Mouse (Mus musculus) embryo, embryonic 11.5 days (tissue): ENCODE data around the gene Cul7.

Experiments
- DNase-seq: peaks from one replicate; pipeline ENCODE4 v3.0.0-alpha.2; 2012; ENCODE audit warnings: low read depth, low spot score

Gene Cul7

DNA sequence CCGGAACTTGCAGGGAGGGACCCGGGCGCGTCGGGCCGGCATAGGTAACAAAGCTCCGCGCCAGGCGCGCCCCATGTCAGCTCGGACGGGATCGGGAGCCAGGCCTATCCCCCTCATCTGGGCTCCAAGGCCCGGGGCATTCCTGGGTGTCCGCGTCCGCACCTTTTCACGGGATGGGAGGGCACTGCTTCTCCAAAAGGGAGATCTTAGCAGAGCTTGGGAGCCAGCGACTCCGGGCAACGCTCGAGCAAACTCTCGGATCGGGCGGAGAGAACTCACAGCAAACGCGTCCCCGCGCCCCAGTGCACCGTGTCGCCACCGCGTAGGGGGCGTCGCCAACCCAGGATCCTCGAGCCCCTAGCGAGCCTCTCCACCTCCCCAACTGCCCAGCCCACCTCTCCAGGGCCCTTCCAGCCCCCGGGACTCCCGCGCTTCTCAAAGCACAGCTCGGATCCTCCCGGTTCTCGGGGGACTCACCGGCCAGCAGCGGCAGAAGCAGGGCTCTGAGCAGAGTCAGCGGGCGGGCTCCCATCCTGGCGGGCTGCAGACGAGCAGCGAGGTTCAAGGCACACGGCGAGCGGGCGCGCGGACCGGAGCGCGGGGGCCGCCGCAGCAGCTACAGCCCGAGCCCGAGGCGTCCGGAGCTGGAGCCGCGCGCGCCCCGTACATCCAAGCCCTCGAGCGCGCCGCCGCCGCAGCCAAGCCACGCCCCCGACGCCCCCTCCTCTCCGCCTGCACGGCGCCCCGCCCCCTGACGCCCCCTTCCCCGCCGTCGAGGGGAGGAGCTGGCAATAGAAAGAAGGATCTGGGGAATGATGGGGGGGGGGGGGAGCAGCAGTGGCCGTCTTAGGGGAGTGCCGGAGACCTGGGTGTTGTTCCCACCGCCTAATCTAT lies 21.1 kb upstream of the Cul7 start, which contains the start of gene Ptk7:
Gene Ptk7, minus strand, starts transcription at position 714 of the 894 bp plus-strand sequence.
- no peak for DNase-seq

DNA sequence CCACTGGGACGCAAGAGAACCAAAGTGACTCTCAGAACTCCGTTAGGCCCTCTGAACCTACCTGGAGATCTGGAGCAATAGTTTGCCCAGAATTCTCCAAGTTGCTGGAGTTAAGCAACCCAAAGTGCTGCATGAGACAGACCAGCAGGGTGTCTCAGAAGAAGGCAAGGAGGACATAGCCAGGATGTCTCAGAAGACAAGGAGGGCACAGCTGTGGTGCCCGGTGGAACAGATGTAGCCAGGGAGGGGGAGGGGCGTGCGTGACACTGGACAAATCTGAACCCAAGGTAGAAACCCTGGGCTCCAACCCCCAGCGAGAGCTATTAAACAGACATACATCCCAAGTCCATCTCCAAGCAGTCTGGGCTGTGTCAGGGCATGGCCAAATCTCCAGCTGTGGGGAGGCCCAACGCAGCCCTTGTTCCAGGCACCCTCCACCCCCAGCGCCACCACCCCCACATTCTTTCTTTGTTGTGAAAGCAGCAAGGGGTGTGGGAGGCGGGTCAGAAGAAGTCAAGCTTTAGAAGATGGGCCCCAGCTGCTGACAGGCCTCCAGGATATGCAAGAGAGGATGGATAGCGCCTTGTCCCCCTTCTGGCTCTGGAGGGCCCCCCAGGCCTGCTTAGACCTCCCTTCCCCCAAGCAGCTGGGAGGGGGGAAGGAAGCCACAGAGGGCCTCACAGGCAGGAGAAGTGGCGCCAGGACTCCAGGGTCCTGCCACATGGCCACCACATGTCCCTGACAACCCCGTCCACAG lies 20.3 kb upstream of the Cul7 start:
- no peak for DNase-seq

DNA sequence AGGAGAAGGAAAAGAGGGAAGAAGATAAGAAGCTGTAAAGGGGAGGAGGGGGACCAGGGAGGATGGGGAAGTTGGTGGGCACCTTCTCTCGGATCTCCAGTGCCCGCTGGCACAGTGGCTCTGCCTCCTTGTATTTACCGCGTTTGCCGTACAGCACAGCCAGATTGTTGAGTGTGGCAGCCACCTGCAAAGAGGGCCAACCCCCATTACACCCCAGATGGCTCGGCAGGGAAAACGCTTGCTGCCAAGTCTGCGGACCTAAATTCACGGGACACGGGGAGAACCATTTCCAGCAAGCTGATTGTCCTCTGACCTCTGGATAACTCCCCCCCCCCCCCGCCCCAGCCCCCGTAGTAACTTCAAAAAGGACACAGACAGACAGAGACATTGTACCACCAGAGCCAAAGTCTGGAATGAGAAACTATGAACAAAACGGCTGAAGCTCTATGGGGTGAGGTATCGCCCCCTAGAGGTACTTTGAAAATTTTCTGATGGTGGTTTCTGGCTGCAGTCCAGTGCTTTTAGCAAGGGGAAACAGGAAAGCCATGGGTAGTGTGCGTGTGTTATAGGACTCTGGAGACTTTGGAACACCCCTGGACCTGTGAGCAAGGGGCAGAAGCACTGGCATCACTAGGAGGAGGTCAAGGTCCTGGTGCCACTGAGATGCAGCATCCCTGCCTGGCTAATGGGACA lies 13.2 kb upstream of the Cul7 start:
- no peak for DNase-seq

DNA sequence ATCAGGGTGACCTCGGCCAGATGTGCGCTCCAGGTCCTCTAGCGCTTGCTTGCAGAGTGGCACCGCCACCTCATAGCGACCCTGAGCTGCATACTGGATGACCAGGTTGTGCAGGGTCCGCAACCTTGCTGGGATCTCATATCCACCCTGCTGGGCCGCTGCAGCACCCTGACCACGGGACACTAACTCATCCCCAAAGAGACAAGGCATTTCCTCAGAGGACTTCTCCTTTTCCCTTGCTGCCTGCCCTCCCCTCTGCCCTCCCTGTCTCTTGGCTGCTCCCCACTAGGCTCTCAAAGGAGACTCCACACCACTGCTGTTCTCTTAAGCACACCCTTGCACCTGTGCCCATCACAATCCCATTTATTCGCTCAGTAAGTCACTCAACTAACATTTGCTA lies 10.2 kb upstream of the Cul7 start:
- DNase-seq: no peak

DNA sequence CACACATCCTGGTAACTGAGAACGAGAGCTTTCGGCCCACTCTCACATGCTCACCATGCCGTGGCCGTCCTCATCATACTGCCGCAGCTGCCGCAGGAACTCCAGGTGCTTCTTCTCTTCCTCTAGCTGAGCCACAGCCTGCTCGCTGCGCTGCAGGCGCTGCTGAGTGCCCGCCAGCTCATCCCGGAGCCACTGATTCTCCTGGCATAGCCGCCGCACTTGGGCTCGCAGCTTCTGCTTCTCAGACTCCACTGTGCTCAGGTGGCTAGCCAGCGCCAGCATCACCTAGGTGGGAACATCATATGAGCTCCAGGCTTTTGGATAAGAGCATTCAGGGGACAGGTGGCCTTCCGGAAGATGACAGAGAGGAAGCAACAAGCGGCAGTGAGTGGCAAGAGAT lies 8.1 kb upstream of the Cul7 start:
- DNase-seq: no peak

DNA sequence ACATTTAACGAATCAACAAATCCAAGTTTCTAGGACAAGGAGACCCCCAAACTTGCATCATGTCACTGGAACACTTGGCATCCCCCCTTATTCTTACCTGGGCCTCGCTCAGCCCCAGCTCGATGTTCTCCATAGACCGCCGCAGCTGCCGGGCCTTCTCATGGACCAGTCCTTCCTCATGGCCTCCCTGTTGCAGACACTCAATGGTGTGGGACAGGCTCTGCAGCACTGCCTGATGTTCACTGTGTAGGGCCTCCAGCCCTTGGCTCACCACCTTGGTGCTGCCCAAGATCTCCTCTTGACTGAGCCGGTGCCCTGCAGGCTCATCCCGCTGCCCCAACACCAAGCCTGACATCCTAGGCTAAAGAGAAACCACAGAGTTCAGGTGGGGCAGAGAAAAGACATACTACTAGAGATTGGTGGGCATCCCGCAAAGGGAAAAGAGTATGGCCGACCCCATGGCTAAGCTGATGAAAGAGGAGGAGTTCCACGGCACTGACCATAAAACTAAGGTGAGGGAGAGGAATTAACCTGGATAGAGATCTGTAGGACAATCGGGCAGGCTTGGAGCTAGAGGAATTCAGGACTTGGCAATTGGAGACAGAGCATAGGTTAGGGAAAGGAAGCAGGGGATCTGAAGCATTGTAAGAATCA lies 5.9 kb upstream of the Cul7 start:
- DNase-seq: no peak

DNA sequence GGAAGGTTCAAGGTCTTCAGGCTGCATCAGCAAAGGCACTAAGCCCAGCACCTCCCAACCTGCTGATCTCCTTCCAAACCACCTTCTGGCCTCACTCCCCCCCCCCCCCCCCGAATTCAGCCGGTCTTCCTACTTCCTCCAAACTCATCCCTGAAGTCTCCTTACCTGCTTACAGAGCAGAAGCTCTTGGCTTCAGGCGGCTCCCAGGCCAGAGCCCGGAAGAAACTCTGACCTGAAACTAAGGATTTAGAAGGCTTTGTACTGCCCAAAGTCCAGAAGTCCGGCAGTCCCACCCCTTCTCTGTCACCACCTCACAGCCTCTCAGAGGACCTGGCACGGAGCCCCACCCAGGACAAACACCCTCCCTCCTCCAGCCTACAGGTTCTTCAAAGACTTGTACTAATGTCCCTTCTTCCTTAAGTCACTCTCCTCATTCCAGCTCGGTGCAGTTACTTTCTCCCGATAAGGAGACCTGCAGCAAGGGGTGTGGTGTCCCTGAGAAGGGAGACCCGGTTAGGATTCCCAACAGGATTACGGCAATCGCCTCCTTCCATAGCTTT lies 5.1 kb upstream of the Cul7 start:
- DNase-seq: no peak

DNA sequence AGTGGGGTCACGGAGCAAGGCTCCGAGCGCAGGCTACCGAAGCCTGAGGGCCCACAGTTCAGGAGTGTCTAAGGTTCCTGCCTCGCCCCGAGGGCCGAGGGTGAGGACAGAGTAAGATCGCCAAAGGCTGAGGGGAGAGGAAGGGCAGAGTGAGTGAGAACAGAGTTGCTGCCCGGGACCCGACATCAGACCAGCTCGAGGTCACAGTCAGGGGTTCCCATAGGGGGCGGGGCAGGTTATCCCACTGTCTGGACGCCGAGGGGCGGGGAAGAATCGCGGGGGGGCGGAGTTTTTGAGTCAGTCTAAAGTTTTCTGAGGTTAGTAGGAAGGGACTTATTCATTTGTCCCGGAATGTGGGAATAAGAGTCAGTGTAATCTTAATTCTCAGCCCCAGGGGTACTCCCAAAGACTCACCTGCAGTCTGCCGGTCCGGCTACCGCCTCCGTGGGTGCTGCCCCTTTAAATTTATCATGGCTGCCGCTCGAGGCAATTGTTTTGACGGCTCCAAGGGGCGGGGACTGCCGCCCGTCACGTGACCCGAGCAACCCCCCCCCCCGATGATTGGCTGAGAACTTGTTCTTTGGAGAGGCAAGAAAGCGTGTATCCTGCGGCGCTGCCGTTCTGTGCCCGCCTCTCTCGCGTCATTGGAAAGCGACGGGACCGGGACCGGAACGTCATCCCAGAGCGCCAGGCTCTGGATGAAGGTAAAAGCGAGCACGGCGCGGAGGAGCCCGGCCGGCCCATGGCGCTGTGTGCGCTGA lies 4.4 kb upstream of the Cul7 start, which contains the start of the genes Klc4 and Mrpl2:
Gene Klc4, minus strand, starts transcription at position 462 of the 761 bp plus-strand sequence.
Gene Mrpl2, plus strand, starts transcription at position 669 of the 761 bp plus-strand sequence.
- peak; percentile 99 for DNase-seq

DNA sequence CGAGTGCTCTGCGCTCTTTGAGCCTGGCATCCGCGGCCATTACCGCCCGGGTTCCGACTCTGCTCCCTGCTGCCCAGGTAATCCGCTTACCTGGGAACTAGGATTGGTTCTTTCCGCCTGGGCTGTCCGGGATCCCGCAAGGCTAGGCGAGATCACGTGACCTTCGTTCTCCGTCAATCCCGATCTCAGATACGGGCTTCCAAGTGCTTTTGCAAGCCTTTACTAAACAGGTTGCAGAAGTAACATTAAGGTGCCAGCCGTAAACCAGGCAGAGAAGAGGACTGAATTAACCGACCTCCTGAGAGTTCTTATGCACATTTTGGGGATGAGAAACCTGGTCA lies 3.8 kb upstream of the Cul7 start:
- no peak for DNase-seq

DNA sequence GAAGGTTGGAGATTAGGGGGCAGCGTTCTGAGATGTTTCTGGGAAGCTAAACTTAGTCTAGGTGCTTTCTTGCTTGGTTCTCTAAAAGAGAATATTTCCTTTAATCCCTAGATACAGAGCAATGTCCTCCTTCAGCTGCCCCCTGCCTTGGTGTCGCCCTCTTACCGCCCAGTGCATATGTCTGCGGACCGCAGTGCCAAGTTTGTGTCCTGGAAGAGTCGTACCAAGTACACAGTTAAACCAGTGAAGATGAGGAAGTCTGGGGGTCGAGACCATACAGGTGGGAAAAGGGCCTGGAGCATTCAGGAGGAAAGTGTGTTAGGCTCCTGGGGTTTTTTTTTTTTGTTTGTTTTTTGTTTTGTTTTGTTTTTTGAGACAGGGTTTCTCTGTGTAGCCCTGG lies 2.9 kb upstream of the Cul7 start:
- no peak for DNase-seq

DNA sequence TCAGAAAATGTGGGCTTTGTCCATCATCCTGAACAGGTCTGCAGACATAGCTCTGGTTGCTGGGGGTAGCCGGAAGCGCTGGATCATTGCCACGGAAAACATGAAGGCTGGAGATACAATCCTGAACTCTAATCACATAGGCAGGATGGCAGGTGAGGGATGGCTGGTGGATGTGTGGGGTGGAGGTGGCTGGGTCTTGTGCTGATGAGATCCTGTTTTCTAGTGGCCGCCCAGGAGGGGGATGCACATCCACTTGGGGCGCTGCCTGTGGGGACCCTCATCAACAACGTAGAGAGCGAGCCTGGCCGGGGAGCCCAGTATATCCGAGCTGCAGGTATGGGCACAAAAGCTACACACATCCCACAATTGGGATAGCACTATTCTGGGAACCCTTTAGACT lies 1.7 kb upstream of the Cul7 start:
- DNase-seq: no peak

DNA sequence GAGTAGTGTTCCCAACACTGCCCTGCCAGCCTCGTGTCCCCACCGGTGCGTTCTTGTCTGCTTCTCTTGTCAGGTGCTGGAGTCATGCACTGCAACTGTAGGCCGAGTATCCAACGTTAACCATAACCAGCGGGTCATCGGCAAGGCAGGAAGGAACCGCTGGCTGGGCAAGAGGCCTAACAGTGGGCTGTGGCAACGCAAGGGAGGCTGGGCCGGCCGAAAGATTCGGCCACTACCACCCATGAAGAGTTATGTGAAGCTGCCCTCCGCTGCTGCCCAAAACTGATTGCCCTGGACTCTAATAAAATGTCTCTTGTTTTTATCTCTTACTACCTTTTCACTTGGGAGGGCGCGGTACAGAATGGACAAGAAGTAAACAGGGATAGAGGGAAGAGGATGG lies 326 bp upstream of the Cul7 start:
- no peak for DNase-seq

DNA sequence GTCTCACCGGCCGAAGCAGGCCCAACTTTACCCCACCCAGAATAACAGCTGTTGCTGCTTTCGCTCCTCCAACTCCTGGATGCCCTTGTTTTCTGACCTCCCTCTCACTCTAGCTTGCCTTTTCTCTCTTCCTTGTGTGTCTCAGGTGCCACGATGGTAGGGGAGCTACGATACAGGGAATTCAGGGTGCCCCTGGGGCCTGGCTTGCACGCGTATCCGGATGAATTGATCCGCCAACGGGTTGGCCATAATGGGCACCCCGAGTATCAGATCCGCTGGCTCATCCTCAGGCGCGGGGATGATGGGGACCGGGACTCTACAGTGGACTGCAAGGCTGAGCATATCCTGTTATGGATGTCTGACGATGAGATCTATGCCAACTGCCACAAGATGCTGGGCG lies 1.2 kb downstream of the Cul7 start:
- no peak for DNase-seq

DNA sequence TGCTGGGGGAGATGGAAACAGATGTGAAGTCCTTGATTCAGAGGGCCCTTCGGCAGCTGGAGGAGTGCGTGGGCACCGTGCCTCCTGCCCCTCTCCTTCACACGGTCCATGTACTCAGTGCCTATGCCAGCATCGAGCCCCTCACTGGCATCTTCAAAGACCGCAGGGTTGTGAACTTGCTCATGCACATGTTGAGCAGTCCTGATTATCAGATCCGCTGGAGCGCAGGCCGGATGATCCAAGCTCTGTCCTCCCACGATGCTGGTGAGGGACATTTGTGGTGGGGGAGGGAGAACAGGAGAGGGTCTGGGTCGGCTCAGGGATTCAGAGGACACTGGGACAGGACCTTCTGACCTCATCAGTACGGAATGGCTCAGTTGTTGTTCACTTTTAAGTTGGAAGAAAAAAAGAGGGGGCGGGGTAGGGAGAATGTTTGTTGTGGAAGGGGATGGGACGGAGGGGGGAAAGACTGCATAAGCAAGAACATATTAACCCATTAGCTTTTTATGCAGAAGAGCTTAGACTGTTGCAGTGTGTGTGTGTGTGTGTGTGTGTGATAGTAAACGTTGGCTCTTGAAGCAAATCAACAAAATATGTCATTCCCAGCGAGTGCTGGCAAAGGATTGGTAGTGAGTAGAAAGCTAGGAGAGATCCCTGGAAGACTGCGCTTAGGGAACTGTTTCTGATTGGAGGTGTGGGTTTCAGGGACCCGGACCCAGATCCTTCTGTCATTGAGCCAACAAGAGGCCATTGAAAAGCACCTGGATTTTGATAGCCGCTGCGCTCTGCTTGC lies 1.8 kb downstream of the Cul7 start:
- DNase-seq: no peak

DNA sequence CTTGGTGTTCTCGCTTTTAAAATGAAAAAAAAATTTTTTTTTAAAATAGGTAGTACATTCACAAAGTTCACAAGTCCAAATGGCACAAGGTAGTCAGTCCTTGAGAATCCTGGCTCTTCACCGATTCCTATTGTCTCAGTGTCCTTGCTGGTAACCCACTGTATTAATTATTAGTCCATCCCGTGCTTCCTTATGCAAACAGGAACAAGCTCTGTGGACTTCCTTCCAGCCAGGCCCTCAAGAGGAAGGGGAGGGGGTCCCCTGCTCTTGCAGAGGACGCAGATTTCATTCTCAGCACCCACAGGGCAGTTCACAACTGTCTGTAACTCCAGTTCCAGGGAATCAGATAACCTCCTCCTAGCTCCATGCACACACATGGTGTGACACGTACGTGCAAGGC lies 5.9 kb downstream of the Cul7 start:
- DNase-seq: no peak

DNA sequence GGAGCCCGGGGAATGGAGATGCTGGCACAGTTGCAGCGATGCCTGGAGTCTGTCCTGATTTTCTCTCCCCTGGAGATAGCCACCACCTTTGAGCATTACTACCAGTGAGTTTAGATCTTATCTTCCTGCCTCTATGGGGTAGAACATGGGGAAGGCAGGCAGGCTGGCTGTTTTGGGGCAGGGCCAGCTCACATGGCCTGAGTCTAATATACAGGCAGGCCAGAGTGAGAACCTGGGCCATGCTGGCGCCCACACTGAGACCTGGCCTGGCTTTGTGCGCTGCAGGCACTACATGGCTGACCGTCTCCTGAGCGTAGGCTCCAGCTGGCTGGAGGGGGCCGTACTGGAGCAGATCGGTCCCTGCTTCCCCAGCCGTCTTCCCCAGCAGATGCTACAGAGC lies 11.2 kb downstream of the Cul7 start:
- no peak for DNase-seq

DNA sequence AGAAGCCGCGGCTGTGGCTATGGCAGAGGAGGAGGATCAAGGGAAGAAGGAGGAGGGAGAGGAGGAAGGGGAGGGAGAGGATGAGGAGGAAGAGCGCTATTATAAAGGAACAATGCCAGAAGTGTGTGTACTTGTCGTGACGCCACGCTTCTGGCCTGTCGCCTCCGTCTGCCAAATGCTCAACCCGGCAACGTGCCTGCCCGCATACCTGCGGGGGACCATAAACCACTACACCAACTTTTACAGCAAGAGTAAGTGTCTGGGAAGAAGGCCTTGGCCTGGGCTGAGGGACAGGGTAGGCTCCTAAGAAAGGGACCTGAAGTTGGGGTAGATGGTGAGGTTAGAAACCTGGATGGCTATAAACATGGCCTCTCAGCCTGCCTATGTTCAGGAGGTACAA lies 11.8 kb downstream of the Cul7 start:
- DNase-seq: no peak

DNA sequence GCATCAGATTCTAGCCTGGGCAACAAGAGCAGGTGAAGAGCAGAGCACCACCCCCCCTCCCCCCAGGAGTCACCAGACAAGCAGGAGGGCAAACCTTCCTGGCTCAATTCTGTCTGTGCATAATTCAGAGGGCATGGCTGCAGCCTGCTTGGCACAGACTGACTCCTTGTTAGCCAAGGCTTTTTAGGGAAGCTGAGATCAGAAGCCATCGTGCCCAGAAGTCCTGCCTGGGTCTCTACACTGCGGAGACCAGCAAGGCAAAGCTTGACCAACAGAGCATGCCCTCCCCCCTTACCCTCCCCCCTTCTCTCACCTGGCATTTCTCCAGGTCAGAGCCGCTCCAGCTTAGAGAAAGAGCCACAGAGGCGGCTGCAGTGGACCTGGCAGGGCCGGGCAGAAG lies 12.6 kb downstream of the Cul7 start:
- no peak for DNase-seq

DNA sequence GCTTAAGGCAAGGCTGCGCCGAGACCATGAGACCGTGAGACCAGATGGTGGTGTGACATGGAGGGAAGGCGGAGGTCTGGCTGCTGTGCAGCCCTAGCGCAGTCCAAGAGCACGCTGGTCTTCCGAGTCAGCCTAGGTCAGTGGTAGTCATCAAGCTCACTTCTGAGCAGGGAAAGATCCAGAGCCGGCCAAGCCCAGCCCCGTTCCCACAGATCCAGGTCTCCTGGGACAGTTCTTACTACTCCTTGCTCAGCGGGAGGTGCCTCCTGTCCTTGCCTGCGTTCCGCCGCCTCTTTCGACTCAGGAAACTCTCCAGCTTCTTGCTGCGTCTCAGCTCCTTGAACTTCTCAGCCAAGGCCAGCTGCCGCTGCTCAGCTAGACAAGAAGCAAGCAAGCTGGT lies 17.6 kb downstream of the Cul7 start:
- no peak for DNase-seq

DNA sequence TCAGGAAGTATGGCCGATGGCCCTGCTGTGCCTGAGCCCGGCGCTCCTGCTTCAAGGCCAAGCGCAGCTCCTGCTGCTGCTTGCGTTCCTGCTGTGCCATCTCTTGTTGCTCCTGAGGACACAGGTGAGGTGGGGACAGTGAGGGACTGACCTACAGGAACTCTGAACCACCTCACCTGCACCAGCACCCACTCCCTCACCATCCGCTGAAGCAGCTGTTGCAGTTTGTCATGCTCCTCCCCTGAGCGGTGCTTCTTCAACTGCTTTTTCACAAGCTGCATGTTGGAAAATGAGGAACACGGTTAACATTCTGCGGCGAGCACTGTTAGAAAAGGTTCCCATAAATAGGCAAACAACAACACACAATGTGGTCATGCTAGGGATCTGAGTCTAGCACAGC lies 19.8 kb downstream of the Cul7 start:
- no peak for DNase-seq
